Mouse (Mus musculus) lung, postnatal 0 days (tissue): ENCODE measurements around the gene Kdm5b. TPM values are rescaled to one million over a fixed set of nuclear protein-coding genes. Genes with fewer than 3 reads are reported as not detected.

ENCODE experiments used
- ATAC-seq: fragments of 200-750 bp; cut with Nextera tagmentation; 2 replicates; pipeline ENCODE4 v1.8.0; 2017; ENCODE audit warnings: moderate library complexity
- DNase-seq: peaks from one replicate; pipeline ENCODE4 v3.0.0-alpha.2; 2016; ENCODE audit warnings: low spot score
- H3K27ac ChIP-seq: fragments of 300-500 bp; sonication (generic); 2 replicates; pipeline ENCODE4 v1.5.1; 2014; ENCODE audit warnings: antibody characterized with exemption, mild to moderate bottlenecking, low read length, mixed read lengths
- H3K27me3 ChIP-seq: fragments of 300-500 bp; sonication (generic); replicated peaks from 2 replicates; pipeline ENCODE4 v1.6.1; 2014; ENCODE audit warnings: low read length, mixed read lengths; ENCODE audit not compliant: insufficient read depth
- H3K36me3 ChIP-seq: fragments of 300-500 bp; sonication (generic); 2 replicates; pipeline ENCODE4 v1.6.1; 2014; ENCODE audit warnings: low read length, mixed read lengths; ENCODE audit not compliant: insufficient read depth
- H3K4me1 ChIP-seq: fragments of 300-500 bp; sonication (generic); 2 replicates; pipeline ENCODE4 v1.6.1; 2014; ENCODE audit warnings: antibody characterized with exemption, low read depth, low read length, mixed read lengths; ENCODE audit not compliant: insufficient read depth
- H3K4me2 ChIP-seq: fragments of 300-500 bp; sonication (generic); replicated peaks from 2 replicates; pipeline ENCODE4 v1.6.1; 2014; ENCODE audit warnings: low read depth, mild to moderate bottlenecking, low read length, moderate library complexity, mixed read lengths
- H3K4me3 ChIP-seq: fragments of 300-500 bp; sonication (generic); 2 replicates; pipeline ENCODE4 v1.5.1; 2014; ENCODE audit warnings: low read depth, low read length
- H3K9ac ChIP-seq: fragments of 300-500 bp; sonication (generic); replicated peaks from 2 replicates; pipeline ENCODE4 v1.6.1; 2014; ENCODE audit warnings: low read depth, mild to moderate bottlenecking
- H3K9me3 ChIP-seq: fragments of 300-500 bp; sonication (generic); 2 replicates; pipeline ENCODE4 v1.6.1; 2016; ENCODE audit warnings: low read length, mixed read lengths
- CTCF ChIP-seq: IDR thresholded peaks from 2 replicates; pipeline ENCODE4 v1.5.1; 2016; ENCODE audit warnings: antibody characterized with exemption, mild to moderate bottlenecking
- EP300 ChIP-seq: IDR thresholded peaks from 2 replicates; pipeline ENCODE4 v1.6.1; 2016; ENCODE audit warnings: antibody characterized with exemption, mild to moderate bottlenecking, control low read depth
- WGBS: fragments of 180-500 bp; shearing (Covaris S2); extraction: QIAGEN DNeasy Blood & Tissue Kit; methylation state at CpG from one replicate; pipeline ENCODE4 v1.1.7; 2014; 5-methylcytosine and 5-hydroxymethylcytosine counted together
- polyA plus RNA-seq: library from polyadenylated mRNA; unstranded; fragments of >200 nt; fragmentation: Nextera tagmentation; extraction: Ambion mirVana; gene quantifications from 2 replicates; pipeline ENCODE4 v1.2.1, GENCODE M21; 2015

The Kdm5b gene
- polyA plus RNA-seq, 1 experiment from 2014 or later = 33.3 TPM

- DNase-seq = peak; percentile 88
- H3K27me3 ChIP-seq = no peaks in the 10 kb centered on the region
- peak overlapping the region; percentile 96 for H3K4me2 ChIP-seq
- peak overlapping the region; percentile 70 for H3K27ac ChIP-seq
- no peak overlapping the region; the same call in 1 of the 2 replicates for H3K4me3 ChIP-seq
- H3K4me1 ChIP-seq = peaks cover 11% of the 10 kb centered on the region; the same call in 1 of the 2 replicates
- no peak overlapping the region for H3K9ac ChIP-seq
- TF ChIP-seq CTCF (no peak), EP300 (no peak)
- H3K36me3 ChIP-seq = no peaks in the 10 kb centered on the region
- H3K9me3 ChIP-seq = no peaks in the 10 kb centered on the region
- 27% methylated on average over 13 of the region's 13 CpGs for WGBS
- ATAC-seq = peak; percentile 62
These were observed 4.6 kb upstream of the Kdm5b start for GRCm38 (mm10) chr1:134555240-134555870.

- peak overlapping the region; percentile 96 for H3K4me2 ChIP-seq
- peak; percentile 3 for TF ChIP-seq CTCF
- TF ChIP-seq EP300 = no peak
- no peaks in the 10 kb centered on the region for H3K9me3 ChIP-seq
- DNase-seq (peak; percentile 62), ATAC-seq (peak; percentile 5)
- H3K27ac ChIP-seq = peak overlapping the region; percentile 82
- no peaks in the 10 kb centered on the region for H3K36me3 ChIP-seq
- no peaks in the 10 kb centered on the region for H3K27me3 ChIP-seq
- H3K4me3 ChIP-seq = peak overlapping the region; percentile 53
- WGBS = under 1% methylated on average over 43 of the region's 46 CpGs
- H3K9ac ChIP-seq = peak overlapping the region; percentile 54
- H3K4me1 ChIP-seq = peaks cover 11% of the 10 kb centered on the region; the same call in 1 of the 2 replicates
These were observed 3.9 kb upstream of the Kdm5b start for GRCm38 (mm10) chr1:134555871-134556670.

GRCm38 (mm10) chr1:134556671-134557218, 3.2 kb upstream of the Kdm5b start:
- Histone ChIP-seq H3K36me3 (no peaks in the 10 kb centered on the region), H3K4me1 (peaks cover 11% of the 10 kb centered on the region; the same call in 1 of the 2 replicates), H3K9me3 (no peaks in the 10 kb centered on the region), H3K9ac (peak overlapping the region; percentile 54), H3K4me3 (peak overlapping the region; percentile 53), H3K4me2 (peak overlapping the region; percentile 96), H3K27ac (peak overlapping the region; percentile 82), H3K27me3 (no peaks in the 10 kb centered on the region)
- under 1% methylated on average over 33 of the region's 35 CpGs for WGBS
- ATAC-seq = peak; percentile 94
- TF ChIP-seq EP300 (no peak; the same call in 1 of the 2 replicates), CTCF (no peak)
- DNase-seq = peak; percentile 98

GRCm38 (mm10) chr1:134558511-134558910, 1.5 kb upstream of the Kdm5b start:
- H3K9me3 ChIP-seq = no peaks in the 10 kb centered on the region
- no peak overlapping the region for H3K4me3 ChIP-seq
- H3K27ac ChIP-seq = no peak overlapping the region
- H3K9ac ChIP-seq = no peak overlapping the region
- TF ChIP-seq EP300 (no peak), CTCF (no peak)
- DNase-seq (no peak), ATAC-seq (no peak)
- H3K4me2 ChIP-seq = no peak overlapping the region
- no peaks in the 10 kb centered on the region for H3K27me3 ChIP-seq
- 71% methylated on average over 5 of the region's 5 CpGs for WGBS
- H3K36me3 ChIP-seq = no peaks in the 10 kb centered on the region
- peaks cover 17% of the 10 kb centered on the region; the same call in 1 of the 2 replicates for H3K4me1 ChIP-seq

- Histone ChIP-seq H3K36me3 (no peaks in the 10 kb centered on the region), H3K4me1 (peaks cover 17% of the 10 kb centered on the region; the same call in 1 of the 2 replicates), H3K9me3 (no peaks in the 10 kb centered on the region), H3K9ac (no peak overlapping the region), H3K4me3 (no peak overlapping the region), H3K4me2 (no peak overlapping the region), H3K27me3 (no peaks in the 10 kb centered on the region), H3K27ac (peak overlapping the region; percentile 95)
- ATAC-seq (no peak), DNase-seq (no peak)
- TF ChIP-seq EP300 (no peak), CTCF (no peak)
- WGBS = 72% methylated on average over 3 of the region's 3 CpGs
These were observed 745 bp upstream of the Kdm5b start for GRCm38 (mm10) chr1:134559226-134559625.

GRCm38 (mm10) chr1:134560396-134560795, 425 bp downstream of the Kdm5b start:
- Histone ChIP-seq H3K27ac (peak overlapping the region; percentile 95), H3K9me3 (no peaks in the 10 kb centered on the region), H3K9ac (peak overlapping the region; percentile 95), H3K36me3 (no peaks in the 10 kb centered on the region), H3K27me3 (no peaks in the 10 kb centered on the region), H3K4me1 (peaks cover 17% of the 10 kb centered on the region; the same call in 1 of the 2 replicates), H3K4me3 (peak overlapping the region; percentile 97), H3K4me2 (peak overlapping the region; percentile 84)
- DNase-seq (peak; percentile 40), ATAC-seq (peak; percentile 18)
- TF ChIP-seq EP300 (no peak), CTCF (no peak)
- WGBS = under 1% methylated on average over 41 of the region's 50 CpGs
